11 mouse cellular contexts compared by ENCODE assay signal in the genomic region with DNA sequence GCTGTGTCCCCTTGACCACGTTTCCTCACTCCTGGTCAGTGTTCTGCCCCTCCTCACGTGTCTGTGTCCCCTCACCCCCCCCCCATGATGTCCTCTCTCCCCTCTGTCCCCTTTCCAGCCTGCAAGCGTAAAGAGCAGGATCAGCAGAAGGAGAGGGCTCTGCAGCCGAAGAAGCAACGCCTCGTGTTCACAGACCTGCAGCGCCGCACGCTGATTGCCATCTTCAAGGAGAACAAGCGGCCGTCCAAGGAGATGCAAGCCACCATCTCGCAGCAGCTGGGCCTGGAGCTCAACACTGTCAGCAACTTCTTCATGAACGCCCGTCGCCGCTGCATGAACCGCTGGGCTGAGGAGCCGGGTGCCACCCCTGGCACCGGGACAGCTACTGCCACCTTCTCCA. TPM values are rescaled to one million over a fixed set of nuclear protein-coding genes. Genes with fewer than 3 reads are reported as not detected.
DNase-seq lines count a peak whose midpoint lies in the region; ATAC-seq lines count a peak whose summit lies in the region.
"Had no signal": no experiment of that assay in that cellular context is flagged by ENCODE, and none has a peak within 500 bp of the region (broad histone marks: within the 10 kb centered on the region; RNA-seq: fewer than 3 reads in every experiment).

No protein-coding gene starts in this region.

- no peak overlapping the region for H3K4me2 ChIP-seq in neural tube, embryonic 11.5 days (ENCODE audit: low read depth)
- peak overlapping the region; percentile 23; the same call in 1 of the 2 replicates for H3K4me2 ChIP-seq in neural tube, embryonic 14.5 days (ENCODE audit: low read depth, low read length)
- H3K4me2 ChIP-seq: liver, embryonic 13.5 days had no signal

- peaks cover 18% of the 10 kb centered on the region for H3K27me3 ChIP-seq in neural tube, embryonic 11.5 days (ENCODE audit: control insufficient read depth, insufficient read depth, low read length)
- H3K27me3 ChIP-seq in limb, embryonic 10.5 days (ENCODE audit: low read depth, poor library complexity, severe bottlenecking), result peaks cover 79% of the 10 kb centered on the region
- H3K27me3 ChIP-seq in neural tube, embryonic 14.5 days (ENCODE audit: control insufficient read depth, insufficient read depth, low read length), result peaks cover 7% of the 10 kb centered on the region

- H3K4me3 ChIP-seq in neural tube, embryonic 11.5 days (ENCODE audit: low read depth, low read length), result no peak overlapping the region
- peak overlapping the region; percentile 22; the same call in 1 of the 2 replicates for H3K4me3 ChIP-seq in limb, embryonic 10.5 days
- no peak overlapping the region for H3K4me3 ChIP-seq in neural tube, embryonic 14.5 days (ENCODE audit: low read depth, low read length)
- H3K4me3 ChIP-seq: liver, embryonic 13.5 days had no signal

- no peaks in the 10 kb centered on the region for H3K4me1 ChIP-seq in neural tube, embryonic 11.5 days (ENCODE audit: control insufficient read depth, insufficient read depth, low read length)
- H3K4me1 ChIP-seq in limb, embryonic 10.5 days, result peaks cover 23% of the 10 kb centered on the region
- H3K4me1 ChIP-seq in neural tube, embryonic 14.5 days (ENCODE audit: control insufficient read depth, insufficient read depth, low read length), result no peaks in the 10 kb centered on the region

- DNase-seq in adrenal gland, postnatal 36 days, result peak; percentile 35
- DNase-seq in adrenal gland, adult 18-20 months (ENCODE audit: low spot score in 2 of 2), result no peak
- no peak for DNase-seq in neural tube, embryonic 11.5 days (ENCODE audit: low spot score)
- DNase-seq in neural tube, embryonic 10.5 days (ENCODE audit: extremely low spot score, low spot score), result no peak
- no peak for DNase-seq in limb, embryonic 10.5 days (ENCODE audit: low spot score)
- no peak for DNase-seq in lung, postnatal 36 days
- DNase-seq: cerebellum, postnatal 36 days; liver, embryonic 13.5 days had no signal

- 0 out of 2 replicates have a peak overlapping the region, but pooled peaks have one; percentile 2 for H3K9ac ChIP-seq in neural tube, embryonic 11.5 days (ENCODE audit: low read length)
- 0 out of 2 replicates have a peak overlapping the region, but pooled peaks have one; percentile 11 for H3K9ac ChIP-seq in neural tube, embryonic 14.5 days (replicated peaks; ENCODE audit: low read depth, low read length)
- H3K9ac ChIP-seq: liver, embryonic 13.5 days had no signal

- no peak overlapping the region for H3K27ac ChIP-seq in neural tube, embryonic 11.5 days (ENCODE audit: low read depth, low read length)
- H3K27ac ChIP-seq in limb, embryonic 10.5 days, result peak overlapping the region; percentile 31; the same call in 1 of the 2 replicates
- no peak overlapping the region for H3K27ac ChIP-seq in neural tube, embryonic 14.5 days (ENCODE audit: low read depth, low read length)
- H3K27ac ChIP-seq: liver, embryonic 13.5 days had no signal

- no peaks in the 10 kb centered on the region for H3K9me3 ChIP-seq in neural tube, embryonic 11.5 days (ENCODE audit: control insufficient read depth, low read length)
- no peaks in the 10 kb centered on the region for H3K9me3 ChIP-seq in limb, embryonic 10.5 days (replicated peaks)
- H3K9me3 ChIP-seq in neural tube, embryonic 14.5 days (ENCODE audit: control insufficient read depth, low read length), result no peaks in the 10 kb centered on the region
- H3K9me3 ChIP-seq: liver, embryonic 13.5 days had no signal

- ATAC-seq in neural tube, embryonic 11.5 days (ENCODE audit: insufficient read depth, low FRiP score, low TSS enrichment), result no peak
- no peak for ATAC-seq in neural tube, embryonic 14.5 days (ENCODE audit: low read depth)
- no peak for ATAC-seq in frontal cortex, adult (ENCODE audit: low TSS enrichment)

- 5% methylated on average over 18 of the region's 19 CpGs for WGBS in neural tube, embryonic 11.5 days
- 9% methylated on average over 19 of the region's 19 CpGs for WGBS in limb, embryonic 10.5 days
- 8% methylated on average over 19 of the region's 19 CpGs for WGBS in neural tube, embryonic 14.5 days

- no peaks in the 10 kb centered on the region for H3K36me3 ChIP-seq in neural tube, embryonic 11.5 days (ENCODE audit: control insufficient read depth, insufficient read depth, low read length)
- no peaks in the 10 kb centered on the region for H3K36me3 ChIP-seq in limb, embryonic 10.5 days
- H3K36me3 ChIP-seq in neural tube, embryonic 14.5 days (ENCODE audit: control insufficient read depth, insufficient read depth, low read length), result no peaks in the 10 kb centered on the region
- H3K36me3 ChIP-seq: liver, embryonic 13.5 days had no signal

RNA-seq across cellular contexts. Expression of a gene that starts 19.1 kb away (rescaled TPM):
- not detected for total RNA-seq in adrenal gland, postnatal 36 days (2021)
- not detected for total RNA-seq in adrenal gland, adult 18-20 months (2021)
- polyA plus RNA-seq in neural tube, embryonic 11.5 days (2014; fragmentation: Nextera tagmentation; extraction: Ambion mirVana), result 1.3 and 1.4 TPM in 2 replicates
- polyA plus RNA-seq in limb, embryonic 10.5 days (2016; fragmentation: Nextera tagmentation; extraction: Ambion mirVana), result not detected in 2 replicates
- polyA plus RNA-seq in neural tube, embryonic 14.5 days (2014; fragmentation: Nextera tagmentation; extraction: Ambion mirVana), result 1.4 and 1.5 TPM in 2 replicates
- total RNA-seq: adrenal gland, postnatal 4 days had no signal

RNA-seq across cellular contexts. Expression of a gene that starts 25.2 kb away (rescaled TPM):
- total RNA-seq in adrenal gland, postnatal 36 days (2021), result 1 to 10 TPM in 1 of 2 experiments, under 1 TPM in 1; 0.43 to 1.1 TPM
- 1 to 10 TPM in 1 of 2 experiments, under 1 TPM in 1; 0.80 to 1.1 TPM for total RNA-seq in adrenal gland, adult 18-20 months (2021)
- polyA plus RNA-seq in neural tube, embryonic 11.5 days (2014; fragmentation: Nextera tagmentation; extraction: Ambion mirVana), result 0.84 and 0.96 TPM in 2 replicates
- 0.26 and 0.53 TPM in 2 replicates for polyA plus RNA-seq in limb, embryonic 10.5 days (2016; fragmentation: Nextera tagmentation; extraction: Ambion mirVana)
- 0.79 and 1.5 TPM in 2 replicates for polyA plus RNA-seq in neural tube, embryonic 14.5 days (2014; fragmentation: Nextera tagmentation; extraction: Ambion mirVana)

RNA-seq across cellular contexts. Expression of a gene that starts 47.6 kb away (rescaled TPM):
- total RNA-seq in adrenal gland, postnatal 36 days (2021), result 10 to 100 TPM; 28.3 to 42.9 TPM
- 10 to 100 TPM; 32.9 to 48.4 TPM for total RNA-seq in adrenal gland, adult 18-20 months (2021)
- polyA plus RNA-seq in neural tube, embryonic 11.5 days (2014; fragmentation: Nextera tagmentation; extraction: Ambion mirVana), result 30.7 and 31.4 TPM in 2 replicates
- polyA plus RNA-seq in limb, embryonic 10.5 days (2016; fragmentation: Nextera tagmentation; extraction: Ambion mirVana), result 40.8 and 42.6 TPM in 2 replicates
- polyA plus RNA-seq in neural tube, embryonic 14.5 days (2014; fragmentation: Nextera tagmentation; extraction: Ambion mirVana), result 30.6 and 30.7 TPM in 2 replicates

Comparison
In these comparisons a context has a peak if more than half of its experiments do, and no peak if none do; other contexts are left out.
1. DNase-seq: peak in adrenal gland, postnatal 36 days (2 of 2); none in adrenal gland, adult 18-20 months (0 of 2), neural tube, embryonic 11.5 days (single experiment), neural tube, embryonic 10.5 days (single experiment), limb, embryonic 10.5 days (single experiment) and lung, postnatal 36 days (single experiment).